Mouse (Mus musculus) embryonic facial prominence, embryonic 13.5 days (tissue): ENCODE results near the gene Ubash3b. TPM values are rescaled to one million over a fixed set of nuclear protein-coding genes. Genes with fewer than 3 reads are reported as not detected.
A peak's percentile ranks its signal among the peaks of the same experiment; 100 is the strongest.

Experiments
- ATAC-seq: fragments of 200-750 bp; cut with Nextera tagmentation; 2 replicates; pipeline ENCODE4 v1.8.0; 2017; ENCODE audit warnings: low read depth; ENCODE audit not compliant: insufficient number of reproducible peaks, insufficient read depth, low FRiP score, low TSS enrichment
- H3K27ac ChIP-seq: fragments of 300-500 bp; sonication (generic); 2 replicates; pipeline ENCODE4 v1.5.1; 2015; ENCODE audit warnings: moderate library complexity, mild to moderate bottlenecking, inconsistent platforms
- H3K27me3 ChIP-seq: fragments of 300-500 bp; sonication (generic); 2 replicates; pipeline ENCODE4 v1.6.1; 2015; ENCODE audit warnings: mild to moderate bottlenecking, inconsistent platforms
- H3K36me3 ChIP-seq: fragments of 300-500 bp; sonication (generic); 2 replicates; pipeline ENCODE4 v1.6.1; 2015; ENCODE audit warnings: mild to moderate bottlenecking, inconsistent platforms
- H3K4me1 ChIP-seq: fragments of 300-500 bp; sonication (generic); 2 replicates; pipeline ENCODE4 v1.6.1; 2015; ENCODE audit warnings: inconsistent platforms
- H3K4me2 ChIP-seq: fragments of 300-500 bp; sonication (generic); 2 replicates; pipeline ENCODE4 v1.6.1; 2015; ENCODE audit warnings: moderate library complexity, mild to moderate bottlenecking, inconsistent platforms
- H3K4me3 ChIP-seq: fragments of 300-500 bp; sonication (generic); 2 replicates; pipeline ENCODE4 v1.5.1; 2015; ENCODE audit warnings: mild to moderate bottlenecking, inconsistent platforms
- H3K9ac ChIP-seq: fragments of 300-500 bp; sonication (generic); 2 replicates; pipeline ENCODE4 v1.6.1; 2015; ENCODE audit warnings: mild to moderate bottlenecking, inconsistent platforms
- H3K9me3 ChIP-seq: fragments of 300-500 bp; sonication (generic); 2 replicates; pipeline ENCODE4 v1.6.1; 2016; ENCODE audit warnings: inconsistent platforms
- WGBS: fragments of 180-500 bp; shearing (Covaris S2); methylation state at CpG from one replicate; pipeline ENCODE4 v1.1.7; 2015; ENCODE audit warnings: mixed read lengths; 5-methylcytosine and 5-hydroxymethylcytosine counted together
- polyA plus RNA-seq: library from polyadenylated mRNA; unstranded; fragments of >200 nt; fragmentation: Nextera tagmentation; extraction: Ambion mirVana; gene quantifications from 2 replicates; pipeline ENCODE4 v1.2.1, GENCODE M21; 2015

The Ubash3b gene
- 6.6 and 7.8 TPM in 2 replicates for polyA plus RNA-seq

DNA sequence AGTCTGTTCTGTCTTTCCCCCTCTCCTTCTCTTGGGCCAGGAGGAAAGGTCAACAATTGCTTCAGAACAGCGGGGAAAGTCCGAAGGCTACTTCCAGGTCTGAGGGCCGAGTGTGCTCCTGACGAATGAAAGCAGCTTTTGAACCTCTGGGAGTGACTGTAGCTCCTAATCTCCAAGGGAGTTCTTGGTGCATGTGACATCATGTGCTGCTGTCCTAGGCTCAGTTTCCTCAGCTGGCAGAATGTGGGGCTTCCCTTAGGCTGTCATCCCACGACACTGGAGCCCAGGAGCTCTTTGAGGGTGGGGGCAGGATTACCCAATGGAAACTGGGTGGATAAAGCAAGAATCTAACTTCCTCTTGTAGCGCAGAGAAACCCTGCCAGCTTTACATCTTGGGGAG is at the start of gene Ubash3b:
Ubash3b (minus strand) TSS at position 285 of the 400 bp plus-strand sequence.
- H3K9me3 ChIP-seq: no peaks in the 10 kb centered on the region
- H3K27me3 ChIP-seq: peaks cover 9% of the 10 kb centered on the region
- H3K4me1 ChIP-seq: peaks cover 14% of the 10 kb centered on the region
- H3K9ac ChIP-seq: no peak within 1 kb of the TSS
- H3K4me2 ChIP-seq: no peak within 1 kb of the TSS
- H3K27ac ChIP-seq: no peak within 1 kb of the TSS
- no peaks in the 10 kb centered on the region for H3K36me3 ChIP-seq
- no peak within 1 kb of the TSS for H3K4me3 ChIP-seq
- no peak for ATAC-seq
- WGBS: 82% methylated on average over 6 of the region's 6 CpGs

DNA sequence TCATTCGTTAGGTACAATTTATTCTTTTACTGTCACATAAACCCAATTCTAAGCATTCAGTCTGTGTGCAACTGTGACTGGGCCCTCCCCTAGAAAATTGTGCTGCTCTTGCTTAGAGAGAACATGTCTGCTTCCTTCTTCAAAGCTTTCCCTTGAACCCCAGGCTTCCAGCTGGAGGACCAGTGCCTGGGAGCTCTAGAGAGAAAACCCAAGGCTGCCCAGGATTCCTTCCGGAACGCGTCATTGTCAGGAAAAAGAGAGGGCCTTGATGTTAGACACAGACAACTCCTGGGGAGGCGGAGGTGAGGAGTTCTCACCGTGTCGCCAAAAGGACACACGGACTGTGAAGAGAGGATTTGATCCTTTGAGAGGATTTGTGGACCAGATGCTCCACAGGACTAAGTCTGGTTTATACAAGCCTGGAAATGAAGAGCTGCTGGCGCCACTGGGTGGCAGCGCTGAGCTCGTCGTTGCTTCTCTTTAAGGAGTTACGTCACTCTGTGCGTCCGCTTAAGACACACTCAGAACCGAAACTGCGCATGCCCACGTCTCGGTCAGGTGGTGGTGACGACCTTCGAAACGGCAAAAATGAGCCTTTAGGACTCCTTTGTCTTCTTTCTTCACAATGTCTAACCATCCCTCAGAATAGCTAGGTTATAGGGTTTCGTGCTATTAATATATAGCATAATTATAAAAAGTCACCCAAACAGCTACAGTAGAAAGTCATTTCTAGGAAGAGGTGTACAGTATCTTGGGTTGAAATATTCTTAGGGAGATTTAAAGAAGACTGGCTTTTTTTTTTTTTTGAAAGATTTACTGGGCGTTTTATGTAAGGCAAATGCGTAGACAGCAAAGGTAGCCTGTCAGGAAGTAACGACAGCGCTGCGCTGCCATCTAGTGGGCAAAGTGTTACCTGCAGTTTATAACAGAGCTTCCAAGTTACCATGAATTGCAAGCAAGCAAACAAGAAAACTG is 45.9 kb upstream of the Ubash3b start:
- peak overlapping the region; percentile 54 for H3K4me2 ChIP-seq
- peak; percentile 80 for ATAC-seq
- peaks cover 20% of the 10 kb centered on the region for H3K4me1 ChIP-seq
- peak overlapping the region; percentile 90 for H3K27ac ChIP-seq
- WGBS: 6% methylated on average over 28 of the region's 28 CpGs
- no peaks in the 10 kb centered on the region for H3K36me3 ChIP-seq
- peak overlapping the region; percentile 64 for H3K9ac ChIP-seq
- H3K27me3 ChIP-seq: no peaks in the 10 kb centered on the region
- H3K4me3 ChIP-seq: peak overlapping the region; percentile 39
- no peaks in the 10 kb centered on the region for H3K9me3 ChIP-seq

DNA sequence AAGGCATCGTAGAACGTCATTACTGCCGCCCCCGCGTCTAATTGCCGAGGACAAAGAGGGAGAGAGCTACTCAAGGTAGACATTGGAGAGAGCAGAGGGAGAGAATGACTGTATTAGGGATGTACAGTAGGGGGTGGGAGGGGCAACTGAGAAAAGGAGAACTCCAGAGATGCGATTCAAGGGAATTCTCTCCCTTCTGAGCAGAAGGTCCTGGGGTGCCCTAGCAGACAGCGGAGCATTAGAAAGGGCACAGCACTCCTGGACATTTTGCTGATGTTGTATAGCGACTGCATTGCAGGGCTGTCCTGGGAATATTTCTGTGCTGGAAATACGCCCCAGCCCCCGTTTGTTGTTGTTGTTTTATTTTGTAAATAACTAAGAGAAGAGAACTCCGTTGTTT is 45.2 kb upstream of the Ubash3b start:
- no peaks in the 10 kb centered on the region for H3K36me3 ChIP-seq
- 81% methylated on average over 12 of the region's 12 CpGs for WGBS
- no peak overlapping the region for H3K9ac ChIP-seq
- no peaks in the 10 kb centered on the region for H3K27me3 ChIP-seq
- H3K4me1 ChIP-seq: peaks cover 15% of the 10 kb centered on the region
- H3K27ac ChIP-seq: peak overlapping the region; percentile 90
- ATAC-seq: no peak
- no peaks in the 10 kb centered on the region for H3K9me3 ChIP-seq
- H3K4me3 ChIP-seq: no peak overlapping the region
- no peak overlapping the region for H3K4me2 ChIP-seq

DNA sequence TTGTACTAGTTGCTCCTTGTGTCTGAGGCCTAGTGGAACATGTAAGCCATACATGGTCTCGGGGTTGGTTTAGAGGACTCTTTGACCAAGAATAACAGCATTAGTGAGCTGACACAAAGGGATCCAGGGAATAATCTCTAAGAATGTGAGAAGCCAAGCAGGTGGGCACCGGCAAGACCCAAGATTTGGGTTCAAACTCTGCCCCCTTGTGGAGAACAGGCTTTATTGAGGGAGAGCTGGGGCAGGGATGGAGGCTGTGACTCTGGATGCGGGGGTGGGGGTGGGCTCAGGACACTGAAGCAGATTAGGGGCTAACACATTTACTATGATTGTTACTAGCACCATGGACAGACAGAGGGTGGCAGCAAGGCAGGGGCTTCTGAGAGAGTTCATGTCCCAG is 43.8 kb upstream of the Ubash3b start:
- Histone ChIP-seq H3K9ac (no peak overlapping the region), H3K36me3 (no peaks in the 10 kb centered on the region), H3K4me2 (no peak overlapping the region), H3K27me3 (no peaks in the 10 kb centered on the region), H3K9me3 (no peaks in the 10 kb centered on the region), H3K4me1 (peaks cover 4% of the 10 kb centered on the region), H3K4me3 (no peak overlapping the region), H3K27ac (no peak overlapping the region)
- WGBS: 65% methylated on average over 3 of the region's 3 CpGs
- ATAC-seq: no peak

DNA sequence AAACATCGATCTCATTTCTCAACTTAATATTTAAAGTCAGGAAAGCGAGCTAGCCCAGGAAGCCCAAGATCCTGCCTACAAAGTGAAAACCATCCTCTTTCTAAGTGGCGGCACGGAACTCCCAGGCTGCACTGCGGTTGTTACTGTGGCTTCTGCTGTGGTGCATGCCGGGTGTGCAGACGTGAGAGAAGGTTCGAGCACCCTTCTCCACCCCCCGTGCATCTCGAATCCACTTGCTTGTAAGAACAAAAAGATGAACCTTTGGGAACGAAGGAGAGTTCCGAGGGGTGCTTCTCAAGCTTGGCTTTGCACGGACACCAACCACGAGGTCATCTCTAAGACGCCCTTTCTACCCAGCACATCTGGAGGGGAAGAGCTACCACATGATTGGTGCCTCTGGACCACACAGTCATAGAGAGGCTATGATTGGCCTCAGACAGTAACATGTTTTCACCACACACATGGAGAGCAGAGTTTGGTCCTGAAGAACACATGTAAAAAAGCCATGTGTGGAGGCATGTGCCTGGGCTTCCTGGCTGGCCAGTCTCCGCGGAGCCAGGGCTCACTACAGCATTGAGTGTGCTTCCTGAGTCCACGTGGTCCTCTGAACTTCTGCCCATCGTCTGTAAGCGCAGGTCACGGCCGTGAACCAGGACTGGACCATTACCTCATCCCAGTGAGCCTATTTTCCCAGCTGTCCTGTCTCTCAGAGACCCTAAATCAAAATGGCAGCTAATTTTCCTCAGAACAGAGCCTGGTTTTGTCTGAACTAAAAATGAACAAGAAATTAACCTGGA is 38.2 kb upstream of the Ubash3b start:
- WGBS: 84% methylated on average over 22 of the region's 22 CpGs
- Histone ChIP-seq H3K9me3 (no peaks in the 10 kb centered on the region), H3K27me3 (no peaks in the 10 kb centered on the region), H3K36me3 (no peaks in the 10 kb centered on the region), H3K4me2 (no peak overlapping the region), H3K4me1 (peaks cover 3% of the 10 kb centered on the region; the same call in 1 of the 2 replicates), H3K4me3 (no peak overlapping the region), H3K9ac (no peak overlapping the region), H3K27ac (no peak overlapping the region)
- ATAC-seq: no peak

DNA sequence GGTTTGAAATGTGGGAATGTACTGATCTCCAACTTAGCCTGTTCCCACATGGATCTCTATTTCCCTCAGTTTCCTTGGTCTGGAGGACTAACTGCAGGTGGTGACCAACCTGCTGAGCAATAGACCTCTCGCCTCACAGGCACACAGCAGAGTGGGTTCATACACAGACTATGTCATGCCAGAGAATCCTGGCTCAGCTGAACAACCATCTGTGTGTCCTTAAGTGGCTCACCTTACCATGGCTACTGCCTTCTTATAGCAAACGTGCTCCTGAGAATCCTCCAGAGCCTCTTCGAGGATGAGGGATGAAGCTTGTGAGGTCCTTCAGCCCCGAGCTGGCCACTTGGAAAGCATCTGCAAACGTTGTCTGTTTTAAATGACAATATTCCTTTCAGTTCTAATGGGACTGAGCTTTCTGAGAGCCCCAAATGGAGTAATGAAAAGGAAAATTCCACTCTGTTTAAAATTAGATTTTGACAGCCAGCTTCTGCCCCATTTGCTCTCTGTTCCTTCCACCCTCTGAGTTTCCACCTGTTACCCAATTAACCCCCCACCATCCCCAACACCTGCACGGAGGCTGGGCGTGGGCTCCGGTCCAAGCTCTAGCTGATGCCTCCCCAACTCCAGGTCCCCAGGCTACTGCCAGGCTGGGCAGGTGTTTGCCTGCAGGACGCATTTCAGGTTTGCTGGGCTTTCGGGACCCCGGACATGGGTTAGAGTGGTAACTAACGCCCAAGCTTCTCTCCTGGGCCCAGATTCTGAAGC is 37.2 kb upstream of the Ubash3b start:
- H3K4me1 ChIP-seq: peaks cover 3% of the 10 kb centered on the region; the same call in 1 of the 2 replicates
- H3K9ac ChIP-seq: no peak overlapping the region
- no peaks in the 10 kb centered on the region for H3K9me3 ChIP-seq
- 64% methylated on average over 12 of the region's 12 CpGs for WGBS
- no peaks in the 10 kb centered on the region for H3K36me3 ChIP-seq
- H3K27ac ChIP-seq: no peak overlapping the region
- H3K4me2 ChIP-seq: no peak overlapping the region
- no peak for ATAC-seq
- H3K4me3 ChIP-seq: no peak overlapping the region
- H3K27me3 ChIP-seq: no peaks in the 10 kb centered on the region

DNA sequence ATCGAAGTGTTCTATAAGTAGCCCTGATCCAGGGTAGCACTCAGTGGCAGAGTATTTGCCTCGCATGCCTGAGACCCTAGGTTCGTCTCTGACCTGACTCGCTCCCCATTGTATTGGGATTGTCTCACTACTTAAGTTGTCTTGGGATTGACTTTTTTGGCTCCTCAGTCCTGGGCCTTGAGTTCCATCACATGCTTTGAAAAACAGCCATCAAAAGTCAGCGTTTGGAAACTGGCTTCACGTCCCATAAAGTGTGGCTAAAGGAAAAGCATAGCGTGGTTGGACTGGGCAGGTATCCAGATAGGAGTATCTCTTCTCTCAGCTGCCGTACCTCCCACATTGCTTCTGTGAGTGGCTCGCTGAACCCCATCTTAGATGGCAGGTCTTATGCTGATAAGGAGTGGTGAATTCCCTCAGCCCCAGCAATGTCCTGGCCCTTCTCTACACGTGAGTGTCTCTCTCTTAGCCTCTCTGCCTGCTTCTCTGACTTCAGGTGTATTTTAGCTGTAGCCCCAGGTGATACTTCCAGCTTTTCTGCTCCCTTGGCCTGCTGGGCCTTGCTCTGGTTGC is 34.3 kb upstream of the Ubash3b start:
- Histone ChIP-seq H3K4me2 (no peak overlapping the region), H3K9me3 (no peaks in the 10 kb centered on the region), H3K9ac (no peak overlapping the region), H3K27me3 (no peaks in the 10 kb centered on the region), H3K27ac (no peak overlapping the region), H3K4me3 (no peak overlapping the region), H3K36me3 (no peaks in the 10 kb centered on the region), H3K4me1 (peaks cover 12% of the 10 kb centered on the region)
- 83% methylated on average over 10 of the region's 10 CpGs for WGBS
- no peak for ATAC-seq

DNA sequence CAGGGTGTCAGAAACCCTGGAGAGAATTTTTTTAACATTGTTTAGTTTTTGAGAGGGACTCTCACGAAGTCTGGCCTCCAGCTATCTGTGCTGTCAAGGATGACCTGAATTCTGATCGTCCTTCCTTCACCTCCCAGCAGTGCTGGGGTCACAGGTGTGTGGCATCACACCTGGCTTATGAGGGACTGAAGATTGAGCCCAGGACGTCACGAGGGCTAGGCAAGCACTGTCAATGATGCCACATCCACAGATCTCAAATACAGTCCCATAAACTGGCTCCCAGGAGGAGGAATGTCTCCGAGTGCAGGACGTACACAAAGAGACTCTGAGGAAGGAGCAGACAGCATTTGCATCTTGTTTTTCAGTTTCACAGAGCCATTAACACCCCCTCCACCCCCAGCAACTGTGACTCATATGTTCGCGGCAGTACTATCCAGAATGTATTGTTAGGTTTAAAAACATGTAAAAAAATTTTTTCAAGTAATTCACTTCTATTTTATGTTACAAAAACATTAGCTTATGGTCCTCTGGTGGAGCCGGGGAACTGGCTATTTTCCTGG is 30.2 kb upstream of the Ubash3b start:
- Histone ChIP-seq H3K4me2 (no peak overlapping the region), H3K27ac (peak overlapping the region; percentile 39; the same call in 1 of the 2 replicates), H3K36me3 (no peaks in the 10 kb centered on the region), H3K9me3 (no peaks in the 10 kb centered on the region), H3K9ac (peak overlapping the region; percentile 52; the same call in 1 of the 2 replicates), H3K4me3 (no peak overlapping the region), H3K27me3 (no peaks in the 10 kb centered on the region), H3K4me1 (peaks cover 14% of the 10 kb centered on the region)
- no peak for ATAC-seq
- WGBS: 62% methylated on average over 9 of the region's 9 CpGs

DNA sequence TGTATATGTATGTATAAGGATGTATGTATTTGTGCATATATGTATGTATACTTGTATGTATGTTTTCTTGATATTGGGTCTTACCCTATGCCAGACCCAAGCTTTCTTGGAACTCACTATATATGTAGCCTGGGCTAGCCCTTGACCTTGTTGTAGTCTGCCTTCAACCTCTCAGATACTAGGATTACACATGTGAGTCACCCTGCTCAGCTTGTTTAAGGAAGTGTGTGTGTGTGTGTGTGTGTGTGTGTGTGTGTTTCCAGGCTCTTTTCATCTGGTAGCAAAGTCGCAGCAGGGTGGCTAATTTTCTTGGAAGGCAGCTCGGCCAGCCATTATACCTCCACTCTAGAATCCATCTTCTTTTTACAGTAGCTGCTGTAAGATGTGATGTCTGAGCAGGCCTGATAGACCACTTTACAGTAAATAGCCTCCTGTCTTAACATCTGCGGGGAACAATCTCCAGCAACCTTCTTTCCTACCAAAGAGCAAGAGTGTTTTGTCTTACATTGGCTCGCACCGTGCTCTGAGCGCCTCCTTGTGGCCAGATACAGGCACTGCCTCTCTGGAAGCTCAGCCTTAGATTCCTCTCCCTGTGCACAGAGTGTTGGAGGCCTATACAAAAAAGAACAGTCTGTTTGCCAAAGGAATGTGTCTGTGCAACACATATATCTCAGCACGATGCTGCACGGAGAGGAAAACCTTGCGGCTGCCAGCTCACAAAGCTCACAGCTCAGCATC is 29.4 kb upstream of the Ubash3b start:
- 21% methylated on average over 9 of the region's 9 CpGs for WGBS
- 0 out of 2 replicates have a peak overlapping the region, but pooled peaks have one; percentile 39 for H3K27ac ChIP-seq
- H3K27me3 ChIP-seq: no peaks in the 10 kb centered on the region
- no peak for ATAC-seq
- H3K9me3 ChIP-seq: no peaks in the 10 kb centered on the region
- no peak overlapping the region for H3K4me3 ChIP-seq
- H3K4me1 ChIP-seq: peaks cover 14% of the 10 kb centered on the region
- 0 out of 2 replicates have a peak overlapping the region, but pooled peaks have one; percentile 37 for H3K9ac ChIP-seq
- no peaks in the 10 kb centered on the region for H3K36me3 ChIP-seq
- no peak overlapping the region for H3K4me2 ChIP-seq

DNA sequence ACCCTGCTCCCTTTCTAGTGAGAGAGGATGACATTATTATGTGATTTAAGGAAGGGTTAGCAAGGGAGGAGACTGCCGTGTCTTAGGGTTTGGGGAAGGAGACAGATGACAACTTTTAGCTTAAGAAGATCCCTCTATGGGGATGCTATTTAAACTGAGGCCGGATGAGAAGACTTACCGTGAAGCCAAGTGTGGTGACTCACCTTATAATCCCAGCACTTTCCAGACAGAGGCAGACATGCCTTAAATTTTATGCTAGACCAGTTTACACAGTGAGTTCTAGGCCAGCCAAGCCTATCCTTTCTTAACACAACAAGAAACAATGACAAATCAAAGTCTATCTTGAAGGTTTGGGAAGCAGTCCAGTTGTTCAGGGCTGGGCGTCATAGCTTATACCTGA is 26.4 kb upstream of the Ubash3b start:
- no peaks in the 10 kb centered on the region for H3K27me3 ChIP-seq
- WGBS: 86% methylated on average over 4 of the region's 4 CpGs
- no peak overlapping the region for H3K4me3 ChIP-seq
- H3K4me2 ChIP-seq: no peak overlapping the region
- no peak overlapping the region for H3K27ac ChIP-seq
- H3K9me3 ChIP-seq: no peaks in the 10 kb centered on the region
- H3K36me3 ChIP-seq: no peaks in the 10 kb centered on the region
- ATAC-seq: no peak
- H3K9ac ChIP-seq: no peak overlapping the region
- H3K4me1 ChIP-seq: peaks cover 14% of the 10 kb centered on the region
